Mouse (Mus musculus) cerebellum, postnatal 25 days (tissue): ENCODE data around the gene Cdc42se1.
A peak's percentile ranks its signal among the peaks of the same experiment; 100 is the strongest.

Experiments used
- DNase-seq, 2 experiments: peaks; one replicate each; pipeline ENCODE4 v3.0.0; 2021; ENCODE audit warnings: mixed read lengths in 2 of 2

The Cdc42se1 gene

DNA sequence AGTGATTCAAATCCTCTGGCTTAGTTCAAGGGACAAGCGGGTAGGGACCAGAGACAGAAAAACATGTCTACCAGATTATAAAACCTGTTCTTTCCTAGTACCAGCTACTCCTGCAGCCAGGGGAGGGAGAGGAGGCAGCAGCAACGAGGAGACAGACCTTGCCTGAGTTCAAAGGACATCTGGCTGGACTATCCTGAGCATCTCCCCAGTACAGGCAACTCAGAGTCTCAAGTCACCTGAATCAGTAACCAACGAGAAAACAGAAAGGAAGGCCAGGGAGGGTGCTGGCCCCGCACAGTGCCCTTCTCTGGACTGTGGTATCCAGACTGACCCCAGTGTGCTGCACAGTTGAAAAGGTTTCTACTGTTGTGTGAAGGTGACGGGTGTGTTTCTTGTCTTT lies 28.4 kb downstream of the Cdc42se1 start:
- DNase-seq: no peak

DNA sequence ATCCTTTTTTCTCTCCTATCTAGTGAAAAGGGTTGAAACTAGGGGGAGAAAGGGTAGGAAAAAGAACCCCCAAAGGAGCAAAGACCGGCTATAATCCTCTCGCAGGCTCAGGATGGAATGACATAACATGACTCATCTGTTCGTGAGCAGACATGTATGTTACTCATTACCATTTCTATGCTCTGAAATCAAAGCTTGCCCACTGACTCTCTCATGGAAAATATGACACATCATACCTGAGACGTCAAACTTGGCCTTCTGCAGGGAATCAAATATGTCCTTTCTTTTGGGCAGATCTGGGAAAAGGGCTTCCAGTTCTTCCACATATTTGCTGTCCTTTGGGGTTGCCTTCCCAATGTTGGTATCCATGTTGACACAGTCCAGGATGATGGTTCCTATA lies 33.4 kb downstream of the Cdc42se1 start:
- DNase-seq: no peak

DNA sequence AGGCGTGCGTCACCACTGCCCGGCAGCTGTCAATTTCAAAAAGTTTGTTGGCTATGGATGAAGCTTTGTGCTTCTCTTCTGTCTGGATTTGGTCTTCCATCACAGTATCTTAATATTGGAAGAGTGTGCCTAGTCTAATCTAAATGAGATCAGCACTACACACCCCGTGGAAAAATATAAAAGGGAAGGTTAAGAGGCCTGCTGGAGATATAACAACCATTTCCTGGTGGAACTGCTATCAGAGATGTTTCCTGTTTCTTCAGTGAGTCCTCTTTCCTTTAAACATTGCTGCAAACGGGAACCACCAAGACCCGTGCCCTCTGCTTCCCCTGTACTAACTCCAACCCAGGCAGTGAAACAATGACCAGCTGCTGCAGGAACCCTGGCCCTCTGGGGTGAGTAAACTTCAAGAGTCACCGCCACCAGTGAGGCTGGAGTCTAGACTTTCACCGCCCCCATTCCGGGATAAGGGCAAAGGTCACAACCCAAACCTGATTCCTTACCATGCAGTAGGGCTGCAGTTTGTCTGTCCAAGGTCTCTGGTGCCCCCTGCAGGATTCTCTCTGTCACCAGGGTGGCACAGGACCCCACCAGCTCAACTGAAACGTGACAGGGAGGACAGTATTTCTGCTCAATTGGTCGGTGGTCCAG lies 34.7 kb downstream of the Cdc42se1 start:
- DNase-seq: peak; percentile 67 to 80

DNA sequence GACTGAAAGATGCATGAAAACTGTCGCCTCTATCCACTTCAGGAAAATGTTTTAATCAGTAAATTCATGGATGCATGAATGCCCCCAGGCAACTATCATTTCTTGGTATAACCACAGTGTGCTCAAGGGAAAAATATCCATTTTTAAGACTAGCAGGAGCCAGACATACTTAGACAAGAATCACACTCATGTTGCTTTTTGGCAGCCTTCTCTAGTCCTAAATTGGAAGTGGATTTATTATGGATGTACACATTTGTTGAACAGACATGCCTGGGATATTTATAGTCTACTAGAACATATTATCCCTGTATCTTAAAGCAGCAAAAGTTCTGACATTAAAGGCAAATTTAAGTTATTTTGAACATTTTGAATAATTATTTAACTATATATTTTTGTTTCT lies 36.2 kb downstream of the Cdc42se1 start:
- no peak for DNase-seq

DNA sequence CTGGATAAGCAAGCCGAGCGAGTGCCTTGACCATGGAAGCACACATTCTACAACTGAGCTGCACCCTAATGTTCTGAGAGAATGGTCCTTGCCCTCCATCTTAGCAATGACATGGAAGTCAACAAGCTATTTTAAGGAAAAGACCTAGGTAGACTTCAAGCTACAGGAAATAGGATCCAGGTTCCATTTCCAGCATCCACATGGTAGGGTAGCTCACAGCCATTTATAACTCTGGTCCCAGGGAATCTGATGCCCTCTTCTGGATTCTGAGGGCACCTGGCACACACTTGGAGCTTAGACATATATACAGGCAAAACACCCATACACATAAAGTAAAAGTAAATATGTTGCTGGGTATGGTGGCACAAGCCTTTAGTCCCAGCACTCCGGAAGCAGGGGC lies 37.5 kb downstream of the Cdc42se1 start:
- peak in 1 of 2 experiments; percentile 4 for DNase-seq

DNA sequence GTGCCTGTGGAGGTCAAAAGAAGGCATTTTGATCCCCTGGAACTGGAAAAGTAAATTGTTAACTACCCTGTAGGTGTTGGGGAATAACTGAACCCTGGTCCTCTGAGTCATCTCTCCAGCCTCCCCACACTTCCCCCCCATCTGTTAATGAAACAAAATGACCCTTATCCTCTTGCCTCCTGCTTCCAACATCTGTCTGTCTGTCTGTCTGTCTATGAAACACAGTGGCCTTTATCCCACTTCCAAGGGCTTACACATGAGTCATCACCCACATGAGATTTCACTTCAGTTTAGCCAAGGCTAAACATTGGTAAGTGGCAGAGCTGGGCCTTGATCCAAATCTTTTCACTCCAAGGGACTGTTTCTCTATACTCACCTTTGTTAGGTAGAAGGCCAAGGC lies 39.3 kb downstream of the Cdc42se1 start:
- DNase-seq: no peak

DNA sequence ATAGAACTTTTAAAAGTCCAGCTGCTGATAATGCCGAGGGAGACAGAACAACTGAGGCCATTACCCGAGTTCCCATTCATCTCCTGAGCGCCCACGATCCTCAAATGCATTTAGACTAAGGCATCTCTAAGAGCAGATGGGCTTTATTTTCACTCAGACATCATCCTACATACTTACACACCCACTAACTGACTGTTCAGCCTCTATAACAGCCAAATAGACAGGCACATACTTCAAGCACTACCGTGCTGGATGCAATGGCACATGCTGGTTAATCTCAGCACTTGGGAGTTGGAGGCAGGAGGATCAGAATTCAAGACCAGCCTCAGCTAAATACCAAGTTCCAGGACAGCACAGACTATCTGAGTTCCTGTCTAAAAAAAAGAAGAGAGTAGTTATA lies 41.3 kb downstream of the Cdc42se1 start:
- DNase-seq: no peak

DNA sequence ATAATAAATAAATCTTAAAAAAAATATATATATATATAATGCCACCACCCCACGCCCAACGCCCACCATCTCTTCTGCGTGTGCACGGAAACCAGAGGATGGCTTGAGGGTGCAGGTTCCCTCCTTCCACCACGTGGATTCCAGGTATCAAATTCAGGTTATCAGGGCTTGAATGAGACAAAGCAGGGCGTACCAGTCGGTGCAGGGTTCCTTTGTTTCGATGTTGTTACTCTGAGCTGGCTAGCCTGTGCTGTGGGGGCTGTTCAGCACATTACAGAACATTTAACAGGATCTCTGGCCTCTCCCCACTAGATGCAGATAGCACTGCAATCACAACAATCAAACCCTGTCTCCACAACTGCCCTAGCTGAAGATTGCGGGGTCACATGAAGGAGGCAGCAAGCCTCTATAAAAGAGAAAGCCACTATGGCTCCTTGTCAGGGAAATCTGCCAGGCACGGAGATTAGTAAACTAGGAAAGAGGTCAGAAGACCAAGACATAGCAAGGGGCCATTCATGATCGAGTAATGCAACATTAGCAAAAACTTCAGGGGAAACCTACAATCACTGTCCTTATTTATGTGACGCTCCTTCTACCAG lies 42.3 kb downstream of the Cdc42se1 start:
- DNase-seq: peak in 1 of 2 experiments; percentile 17

DNA sequence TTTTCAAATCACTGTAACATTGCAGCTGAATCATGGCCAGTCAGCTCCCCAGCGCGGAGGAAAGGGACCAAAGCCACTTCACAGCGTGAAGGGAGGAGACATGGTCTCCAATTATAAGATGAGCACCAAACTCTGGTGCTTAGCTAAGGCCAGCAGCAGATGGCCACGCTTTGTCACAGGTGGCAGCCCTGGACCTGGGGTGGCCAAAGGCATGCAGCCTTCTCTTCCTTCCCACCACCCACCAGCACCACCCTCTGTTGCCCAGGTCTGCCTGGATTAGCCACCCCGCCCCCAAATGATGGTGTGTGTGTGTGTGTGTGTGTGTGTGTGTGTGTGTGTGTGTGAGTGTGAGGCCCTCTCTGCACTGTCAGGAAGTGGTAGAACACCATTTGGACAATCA lies 44.9 kb downstream of the Cdc42se1 start:
- peak; percentile 94 to 96 for DNase-seq

DNA sequence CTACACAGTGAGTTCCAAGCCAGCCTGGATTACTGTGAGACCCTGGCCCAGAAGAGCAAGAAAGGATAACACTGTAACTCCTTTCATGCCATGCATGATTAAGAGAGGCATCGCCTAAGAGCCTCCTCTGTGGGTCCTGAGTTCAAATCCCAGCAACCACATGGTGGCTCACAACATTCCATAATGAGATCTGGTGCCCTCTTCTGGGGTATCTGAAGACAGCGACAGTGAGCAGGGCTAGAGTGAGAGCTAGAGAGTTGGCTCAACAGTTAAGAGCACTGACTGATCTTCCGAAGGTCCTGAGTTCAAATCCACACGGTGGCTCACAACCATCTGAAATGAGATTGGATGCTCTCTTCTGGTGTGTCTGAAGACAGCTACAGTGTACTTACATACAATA lies 45.9 kb downstream of the Cdc42se1 start:
- DNase-seq: no peak

DNA sequence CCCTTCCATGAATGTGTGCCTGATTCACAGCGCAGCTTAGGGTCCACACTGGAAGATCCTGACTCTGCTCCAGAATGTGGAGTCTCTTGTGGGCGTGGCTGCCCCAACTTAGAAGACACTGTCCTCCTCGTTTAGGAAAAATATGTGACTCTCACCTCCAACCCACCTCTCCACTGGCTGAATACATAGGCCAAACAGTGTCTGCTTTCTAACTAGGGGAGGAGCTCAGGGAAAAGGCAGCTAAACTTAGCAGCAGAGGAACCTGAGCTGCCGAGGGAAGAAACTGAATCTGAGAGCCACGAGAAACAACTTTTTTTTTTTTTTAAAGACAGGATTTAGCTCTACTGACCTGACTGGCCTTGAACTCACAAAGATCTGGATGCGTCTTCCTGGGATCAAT lies 46.6 kb downstream of the Cdc42se1 start:
- no peak for DNase-seq

DNA sequence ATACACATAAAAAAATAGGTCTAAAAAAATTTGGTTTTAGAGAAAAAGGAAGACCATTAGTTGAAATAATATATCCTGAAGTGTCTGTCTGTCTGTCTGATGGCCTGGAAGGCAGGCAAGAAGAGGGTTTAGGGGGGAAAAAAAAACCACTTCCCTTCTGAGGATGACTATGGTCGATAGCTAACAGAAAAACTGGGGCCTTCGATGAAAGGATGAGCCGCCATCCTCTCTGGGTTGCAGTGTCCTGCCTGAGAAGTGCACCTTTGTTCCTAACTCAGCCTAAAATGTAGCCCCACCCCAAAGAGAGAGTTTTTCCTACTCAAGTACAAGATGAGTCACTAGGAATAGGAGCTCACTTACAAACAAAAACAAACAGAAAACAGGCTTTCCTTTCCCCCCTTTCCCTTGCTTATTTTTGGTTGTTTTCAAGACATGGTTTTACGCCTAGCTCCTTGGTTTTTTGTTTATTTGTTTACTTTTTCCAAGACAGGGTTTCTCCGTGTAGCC lies 47.9 kb downstream of the Cdc42se1 start:
- DNase-seq: no peak

DNA sequence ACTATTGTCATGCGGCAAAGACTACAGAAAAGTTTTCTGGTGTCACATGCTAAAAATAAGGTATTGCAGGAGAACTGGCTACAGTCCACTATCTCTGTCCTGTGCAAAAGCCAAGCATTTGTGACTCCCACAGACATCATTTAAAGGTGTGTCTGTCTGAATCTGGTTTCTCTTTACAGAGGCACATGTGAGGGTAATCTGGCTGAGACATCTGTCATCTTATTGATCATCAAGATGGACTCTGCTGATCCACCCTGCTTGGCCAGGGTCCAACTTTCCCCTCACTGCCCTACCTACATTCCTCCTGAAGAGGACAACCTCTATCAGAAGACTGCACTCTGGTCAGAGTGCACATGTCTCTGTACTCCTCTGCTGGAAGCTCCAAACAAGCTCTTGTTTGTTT lies 48.6 kb downstream of the Cdc42se1 start:
- peak in 1 of 2 experiments; percentile 49 for DNase-seq

DNA sequence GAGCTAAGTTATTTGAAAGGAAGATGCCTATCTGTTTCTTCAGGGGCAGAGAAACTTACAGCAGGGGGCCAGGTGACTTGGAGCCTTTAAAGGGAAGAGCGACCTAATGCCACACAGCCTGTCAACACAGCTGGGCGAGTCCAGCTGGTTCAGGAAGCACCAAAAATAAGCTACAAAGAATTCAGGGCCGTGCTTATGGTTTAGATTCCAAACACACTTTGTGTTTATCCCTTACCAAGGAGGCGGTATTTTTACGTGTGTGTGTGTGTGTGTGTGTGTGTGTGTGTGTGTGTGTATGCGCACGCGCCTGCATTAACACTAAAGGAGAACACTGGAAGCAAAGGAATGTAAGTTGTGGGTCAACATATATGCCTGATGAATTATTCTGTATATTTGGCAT lies 52.2 kb downstream of the Cdc42se1 start:
- DNase-seq: peak; percentile 57 to 62

DNA sequence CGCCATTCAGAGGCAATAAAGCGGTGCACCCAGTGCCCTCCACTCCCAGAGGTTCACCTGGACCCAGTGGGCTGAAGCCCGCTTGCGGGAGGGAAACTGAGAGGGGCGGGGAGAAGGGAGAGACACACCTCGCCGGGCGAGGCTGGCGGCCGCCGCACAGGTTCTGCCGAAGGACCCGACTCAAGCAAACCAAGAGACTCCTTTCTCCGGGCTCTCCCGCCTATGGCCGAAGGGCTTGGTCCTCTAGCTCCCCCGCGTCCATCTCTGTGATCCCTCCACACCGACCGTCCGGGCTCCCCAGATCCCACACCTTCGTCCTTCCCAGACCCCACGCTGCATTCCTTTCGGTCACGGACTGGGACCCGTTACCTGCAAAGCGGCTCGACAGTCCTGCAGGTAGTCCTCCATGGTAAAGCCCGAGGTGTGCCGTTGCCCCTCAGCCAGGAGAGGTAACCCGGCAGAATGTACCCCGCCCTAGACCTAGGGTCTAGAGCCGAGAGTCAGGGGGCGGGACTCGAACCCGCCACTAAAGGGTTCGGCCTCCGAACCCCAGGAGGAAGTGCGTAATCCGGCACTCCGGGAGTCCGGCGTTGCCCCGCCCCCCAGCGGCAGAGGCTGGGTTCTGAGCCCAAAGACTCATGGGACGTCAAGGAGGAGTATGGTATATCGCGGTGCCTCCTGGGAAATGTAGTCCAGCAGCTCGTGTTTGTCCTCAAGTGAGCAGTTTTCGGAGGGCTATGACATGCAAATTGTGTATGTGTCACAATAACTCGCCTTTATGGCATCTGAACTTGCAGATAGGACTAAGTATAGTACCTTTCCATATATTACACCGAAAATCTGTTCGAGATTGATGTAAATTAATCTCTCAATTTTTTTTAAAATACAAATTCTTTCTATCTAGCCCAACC lies 52.9 kb downstream of the Cdc42se1 start, which contains the start of the genes Mindy1 and Prune1:
TSS of gene Mindy1 (plus strand) at position 130 of the 911 bp plus-strand sequence.
TSS of gene Prune1 (minus strand) at position 861 of the 911 bp plus-strand sequence.
- peak; percentile 99 to 100 for DNase-seq

DNA sequence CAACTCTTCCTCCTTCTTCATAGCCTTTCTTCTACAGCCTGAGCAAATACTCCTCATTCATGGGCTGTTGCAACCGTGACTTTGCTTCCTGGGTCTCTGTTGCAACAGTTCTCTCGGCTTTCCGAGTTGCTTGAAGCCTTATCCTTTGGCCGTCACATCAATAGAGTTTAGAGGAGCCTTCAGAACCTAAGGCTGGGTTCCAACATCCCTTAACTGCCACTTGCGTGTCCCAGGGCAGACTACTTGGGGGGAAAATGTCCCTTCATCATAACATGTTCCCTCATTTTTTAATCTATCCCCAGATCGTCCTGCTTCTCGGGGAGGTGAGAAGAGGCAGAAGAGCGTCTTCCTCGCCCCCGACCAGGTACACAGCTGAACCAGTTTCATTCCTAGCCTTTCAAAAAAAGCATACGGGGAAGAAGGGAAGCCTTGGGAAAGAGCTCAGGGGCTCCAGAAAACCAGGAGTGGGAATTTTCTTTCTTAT lies 53.9 kb downstream of the Cdc42se1 start:
- DNase-seq: peak in 1 of 2 experiments; percentile 65

DNA sequence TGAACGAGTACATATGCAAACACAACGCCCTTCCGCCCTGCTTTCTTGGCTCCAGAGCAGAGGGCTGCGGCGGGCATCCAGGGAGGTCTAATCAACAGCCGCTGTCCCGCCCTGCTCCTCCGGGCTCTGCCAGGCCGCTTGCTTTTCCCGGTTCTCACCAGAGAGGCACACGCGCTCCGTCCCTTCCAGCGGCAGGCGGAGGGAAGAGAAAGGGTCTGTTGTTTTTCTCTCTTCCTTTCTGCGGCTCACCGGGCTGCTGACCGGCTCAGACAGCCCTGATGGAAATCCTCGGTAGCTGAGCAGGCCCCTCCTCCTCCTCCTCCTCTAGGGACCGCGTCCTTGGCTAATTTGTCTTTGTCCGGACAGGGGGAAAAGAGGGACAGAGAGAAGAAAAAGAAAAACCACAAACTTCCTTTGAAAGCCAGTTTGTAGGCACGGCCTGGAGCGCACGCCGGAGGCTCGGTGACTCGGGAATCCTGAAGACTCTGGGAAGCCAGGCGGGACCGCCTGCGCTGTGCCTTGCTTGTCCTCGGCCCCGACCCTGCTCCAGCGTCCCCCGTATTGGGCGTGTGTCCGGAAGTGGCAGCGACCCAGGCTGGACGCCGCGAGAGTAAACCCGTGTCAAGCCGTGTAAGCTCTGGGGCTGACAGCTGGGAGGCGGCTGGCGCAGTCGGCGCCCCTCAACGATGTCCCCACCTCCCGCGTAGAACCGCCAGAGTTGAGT lies 54.5 kb downstream of the Cdc42se1 start:
- DNase-seq: peak; percentile 87 to 88

DNA sequence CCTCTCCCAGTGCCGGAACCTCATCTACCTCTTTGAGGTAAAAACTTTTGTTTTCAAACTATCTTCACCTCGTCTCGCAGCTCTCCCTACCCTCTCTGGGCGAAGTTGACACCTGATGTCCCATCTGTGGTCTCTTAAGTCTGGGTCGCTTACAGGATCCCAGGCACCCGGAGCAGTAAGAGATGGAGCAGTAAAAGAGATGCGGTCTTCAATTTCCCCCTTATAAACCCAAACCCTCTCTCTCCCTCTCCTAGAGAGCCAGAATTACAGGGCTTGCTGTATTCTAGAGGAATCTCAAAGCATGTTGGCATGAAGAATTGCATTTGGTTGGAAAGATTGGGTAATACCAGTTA lies 55.0 kb downstream of the Cdc42se1 start:
- DNase-seq: no peak

DNA sequence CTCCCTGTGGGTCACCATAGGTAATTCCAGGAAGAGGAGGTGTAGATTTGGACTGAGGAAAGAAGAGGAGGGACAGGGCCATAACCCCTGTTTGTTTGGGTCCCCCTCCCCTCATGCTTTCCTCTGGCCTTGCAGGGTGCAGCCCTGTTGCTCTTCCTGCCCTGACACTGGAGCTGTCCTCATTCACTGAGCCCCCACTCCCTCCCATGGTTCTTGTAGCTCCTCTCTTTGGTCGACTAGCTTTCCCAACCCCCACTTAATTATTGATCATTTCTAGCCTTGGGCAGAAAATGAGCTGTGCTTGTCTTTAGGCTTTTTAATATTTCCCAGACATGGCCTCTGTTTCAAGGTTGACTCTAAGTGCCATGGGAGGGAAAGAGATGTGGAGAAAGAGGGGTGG lies 55.5 kb downstream of the Cdc42se1 start:
- DNase-seq: no peak

DNA sequence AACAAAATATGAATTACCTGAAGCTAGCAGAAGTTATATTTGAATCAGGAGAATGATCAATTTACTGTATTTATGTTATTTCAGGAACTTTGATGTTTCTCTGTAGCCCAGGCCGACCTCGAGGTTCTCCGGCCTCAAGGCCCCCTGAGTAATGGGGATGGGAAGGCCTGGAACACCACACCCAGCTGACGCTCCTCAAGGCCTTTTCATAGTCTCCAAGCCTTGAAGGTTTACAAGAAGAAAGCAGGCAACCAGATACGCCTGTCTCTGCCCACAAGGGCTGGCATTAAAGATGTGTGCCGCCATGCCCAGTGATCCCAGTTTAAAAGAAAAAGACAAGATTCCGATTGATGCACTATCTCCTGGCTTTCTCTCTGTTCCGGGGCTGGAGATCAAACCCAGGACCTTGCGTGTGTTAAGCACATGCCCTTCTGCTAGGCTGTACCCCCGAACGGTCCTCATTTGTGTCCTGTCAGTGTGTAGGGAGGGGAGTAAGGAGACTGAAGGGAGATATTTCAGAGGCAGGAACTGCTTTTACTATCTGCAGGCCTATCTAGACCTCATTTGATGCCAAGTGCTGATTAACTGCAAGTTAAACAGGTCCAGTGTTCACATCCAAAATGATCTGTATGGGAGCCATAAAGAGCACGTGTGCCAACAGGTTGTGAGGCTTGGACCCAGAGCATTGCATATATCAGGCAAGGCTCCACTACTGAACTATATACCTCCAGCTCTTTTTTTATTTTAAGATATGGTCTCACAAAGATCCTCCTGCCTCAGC lies 56.2 kb downstream of the Cdc42se1 start:
- no peak for DNase-seq

DNA sequence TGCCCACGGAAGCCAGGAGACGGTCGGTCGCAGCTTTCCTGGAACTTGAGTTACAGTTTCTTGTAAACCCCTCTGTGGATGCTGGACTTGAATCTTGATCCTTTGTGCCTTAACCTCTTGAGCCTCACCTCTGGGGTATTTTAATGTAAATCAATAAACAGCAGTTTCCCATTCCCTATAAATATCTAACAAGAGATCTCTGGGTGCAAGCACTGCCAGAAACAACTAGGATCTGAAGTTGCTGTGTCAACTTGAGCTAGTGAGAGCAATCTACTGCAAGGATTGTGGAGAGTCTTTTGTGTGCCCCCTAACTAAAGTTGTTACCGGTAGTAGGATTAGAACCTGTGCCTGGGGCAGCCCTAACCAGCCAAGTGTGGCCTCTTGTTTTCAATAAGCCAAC lies 56.9 kb downstream of the Cdc42se1 start:
- DNase-seq: no peak
